Mouse (Mus musculus): Measurements from ENCODE around the gene Cdkal1.

The Cdkal1 gene

DNA sequence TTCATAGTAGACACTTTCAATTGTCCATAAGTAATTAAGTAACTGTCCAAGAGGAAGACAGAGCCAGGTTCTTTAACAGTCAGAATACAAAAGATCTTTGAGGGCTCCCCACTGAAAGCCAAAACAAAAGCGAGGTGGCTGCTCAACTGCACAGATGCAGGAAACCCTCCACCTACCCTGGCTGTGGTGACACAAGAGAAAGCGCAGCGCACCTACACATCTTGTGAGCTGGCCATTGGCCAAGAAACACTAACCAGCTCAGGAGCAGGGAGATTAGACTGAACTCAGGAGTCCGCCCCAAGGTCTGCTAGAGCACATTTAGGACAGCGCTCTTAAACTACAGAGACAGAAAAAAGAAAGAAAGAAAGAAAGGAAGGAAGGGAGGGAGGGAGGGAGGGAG, 226.9 kb downstream of the Cdkal1 start:
- no peak for DNase-seq (ENCODE audit: low read depth, low spot score)

DNA sequence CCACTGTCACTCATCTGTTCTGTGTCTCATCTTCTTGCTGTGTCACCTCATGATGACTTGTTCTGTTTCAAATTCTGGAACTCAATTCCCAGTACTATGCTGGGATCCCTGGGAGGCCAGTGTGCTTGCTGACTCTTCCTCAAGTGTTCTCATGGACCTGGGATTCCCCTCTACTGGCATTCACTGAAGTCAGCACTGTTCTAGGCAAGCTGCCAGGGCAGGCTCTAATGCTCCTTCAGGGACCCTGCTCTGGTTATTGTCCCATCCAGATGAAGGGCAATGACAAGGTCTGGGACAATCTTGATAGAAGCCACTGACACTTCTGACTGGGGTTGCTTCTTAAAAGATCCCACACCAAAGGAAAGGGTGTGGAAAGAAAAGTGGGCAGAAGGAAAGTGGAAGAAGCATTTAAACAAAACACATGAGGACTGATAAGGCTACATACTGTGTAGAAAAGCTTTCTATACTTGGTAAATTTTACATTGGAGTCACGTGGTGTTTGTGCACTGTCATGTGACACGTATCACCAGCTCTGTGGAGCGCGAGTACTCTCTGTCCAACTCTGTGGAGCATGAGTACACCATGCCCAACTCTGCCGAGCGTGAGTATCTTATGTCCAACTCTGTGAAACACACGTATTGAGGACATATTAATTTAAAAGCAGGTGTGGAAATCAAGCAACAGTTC, 227.9 kb downstream of the Cdkal1 start:
- no peak for DNase-seq (ENCODE audit: low read depth, low spot score)

- DNase-seq (ENCODE audit: low read depth, low spot score), result no peak
Observed at GRCm38 (mm10) chr13:29624929-29625328, 230.5 kb downstream of the Cdkal1 start.

- DNase-seq (ENCODE audit: low read depth, low spot score), result no peak
Observed at GRCm38 (mm10) chr13:29623636-29624239, 231.7 kb downstream of the Cdkal1 start.

- DNase-seq (ENCODE audit: low read depth, low spot score), result no peak
Observed at GRCm38 (mm10) chr13:29621881-29622280, 233.6 kb downstream of the Cdkal1 start.

- no peak for DNase-seq (ENCODE audit: low read depth, low spot score)
Observed at GRCm38 (mm10) chr13:29621363-29621762, 234.1 kb downstream of the Cdkal1 start.

GRCm38 (mm10) chr13:29620826-29621225, 234.6 kb downstream of the Cdkal1 start:
- no peak for DNase-seq (ENCODE audit: low read depth, low spot score)

DNA sequence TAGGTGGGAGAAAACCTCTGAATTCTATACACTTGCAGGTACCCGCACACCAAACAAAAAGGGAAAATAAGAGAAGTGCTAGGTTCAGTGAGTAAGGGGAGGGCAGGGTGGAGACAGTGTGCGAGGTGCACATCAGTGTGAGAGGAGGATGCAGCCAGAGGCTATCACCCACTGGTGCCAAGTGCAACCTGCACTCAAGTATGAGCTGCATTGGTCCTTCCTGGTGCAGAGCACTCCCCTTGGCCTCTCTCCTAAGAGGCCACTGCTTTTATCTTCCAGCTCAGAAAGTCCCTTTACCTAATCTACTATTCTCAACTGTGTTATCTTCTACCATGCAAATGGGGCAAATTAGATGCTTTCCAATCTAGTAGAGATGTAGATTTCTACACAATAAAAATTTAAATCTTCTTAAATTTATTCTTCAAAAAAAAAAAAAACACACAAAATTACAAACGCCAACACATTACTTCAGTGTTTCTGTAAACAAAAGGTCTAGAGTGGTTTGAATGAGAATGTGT, 238.8 kb downstream of the Cdkal1 start:
- no peak for DNase-seq (ENCODE audit: low read depth, low spot score)

DNA sequence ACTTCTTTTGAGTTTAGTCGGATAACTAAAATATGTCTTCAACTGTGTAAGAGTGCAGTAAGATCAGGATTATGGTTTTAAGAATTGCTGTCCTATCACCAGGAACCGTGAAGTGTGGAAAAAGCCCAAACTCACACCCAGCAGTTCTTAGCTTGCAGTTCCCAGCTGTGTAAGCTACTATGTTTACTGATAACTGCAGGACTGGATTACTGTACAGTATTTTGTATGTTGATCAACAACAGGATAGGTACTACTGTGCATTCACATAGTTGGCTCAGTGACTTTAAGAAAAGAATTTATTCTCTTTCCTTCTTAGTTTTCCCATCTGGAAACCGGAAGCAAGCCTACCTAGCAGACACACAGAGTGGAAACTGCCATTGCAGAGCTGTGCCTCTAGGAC, 239.5 kb downstream of the Cdkal1 start:
- DNase-seq (ENCODE audit: low read depth, low spot score), result no peak

DNA sequence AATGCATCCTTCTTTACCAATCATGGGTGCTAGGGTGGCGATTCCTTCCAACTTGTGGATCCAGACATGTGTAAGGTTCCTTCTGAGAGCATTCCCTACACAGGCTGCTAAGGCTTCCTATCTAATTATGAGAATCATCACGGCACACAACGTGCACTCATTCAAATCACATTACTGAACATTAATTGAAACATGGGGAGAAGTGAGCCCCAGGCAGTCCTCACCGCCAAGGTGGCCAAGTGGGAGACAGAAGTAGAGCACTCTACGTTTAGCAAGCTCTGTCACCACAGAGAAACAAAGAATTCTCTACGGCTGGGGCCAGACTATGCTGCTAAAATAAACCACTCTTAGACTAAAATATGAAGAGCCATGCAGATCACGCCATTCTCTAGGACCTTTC, 240.4 kb downstream of the Cdkal1 start:
- no peak for DNase-seq (ENCODE audit: low read depth, low spot score)

- no peak for DNase-seq (ENCODE audit: low read depth, low spot score)
Observed at GRCm38 (mm10) chr13:29610051-29610931, 245.2 kb downstream of the Cdkal1 start.

- DNase-seq (ENCODE audit: low read depth, low spot score), result no peak
Observed at GRCm38 (mm10) chr13:29609441-29609840, 246.0 kb downstream of the Cdkal1 start.

DNA sequence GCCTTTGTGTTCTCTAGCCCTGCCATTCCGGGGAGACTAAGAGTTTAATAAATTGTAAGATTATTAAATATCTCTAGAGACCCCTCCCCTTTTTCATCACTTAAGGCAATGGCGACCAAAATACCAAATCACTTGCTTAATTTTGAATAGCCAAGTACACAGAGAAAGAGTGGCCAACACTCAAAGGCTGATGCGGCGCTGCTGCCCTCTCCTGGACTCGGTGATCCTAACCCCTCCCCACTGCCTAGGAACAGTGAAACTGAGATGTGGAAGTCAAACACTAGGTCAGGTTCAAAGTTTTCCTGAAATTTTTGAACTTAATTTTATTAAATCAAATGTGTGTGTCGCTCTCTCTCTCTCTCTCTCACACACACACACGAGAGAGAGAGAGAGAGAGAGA, 251.2 kb downstream of the Cdkal1 start:
- no peak for DNase-seq (ENCODE audit: low read depth, low spot score)

GRCm38 (mm10) chr13:29603597-29603996, 251.9 kb downstream of the Cdkal1 start:
- DNase-seq (ENCODE audit: low read depth, low spot score), result no peak

DNA sequence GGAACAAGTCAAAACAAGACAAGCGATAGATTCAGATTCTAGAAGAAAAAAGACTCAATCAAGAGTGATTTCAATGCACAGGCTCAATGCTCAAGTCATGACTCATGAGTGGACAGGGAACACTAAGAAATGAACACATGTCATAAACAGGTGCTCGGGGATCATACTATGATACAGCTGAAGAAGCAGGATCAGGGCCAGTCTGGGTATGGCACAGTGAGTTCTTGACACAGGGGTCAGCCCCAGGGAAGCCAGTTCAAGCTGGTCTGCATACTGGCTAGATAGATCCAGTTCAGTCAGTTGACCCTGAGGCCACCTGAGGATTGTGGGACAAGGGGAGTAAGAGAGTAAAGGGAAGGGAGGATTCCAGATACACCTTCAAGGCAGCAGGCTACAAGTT, 254.4 kb downstream of the Cdkal1 start:
- DNase-seq (ENCODE audit: low read depth, low spot score), result no peak

DNA sequence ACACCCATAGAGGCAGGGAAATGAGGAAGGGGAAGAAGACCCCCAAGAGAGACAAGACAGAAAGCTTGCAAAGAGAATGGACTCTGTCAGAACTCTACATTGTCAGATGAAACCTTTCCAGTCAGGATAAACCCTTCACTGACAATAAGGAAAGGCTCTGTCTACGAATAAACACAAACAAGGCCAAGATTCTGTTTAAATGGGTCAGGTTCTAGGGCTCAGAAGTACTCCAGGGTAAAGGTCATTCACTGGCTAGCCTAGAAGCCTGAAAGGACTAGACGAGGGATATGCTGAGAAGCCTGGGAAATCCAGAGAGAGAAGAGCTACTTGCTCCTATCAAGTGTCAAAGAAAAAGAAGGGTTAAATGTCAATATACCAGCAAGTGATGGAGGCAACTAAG, 255.8 kb downstream of the Cdkal1 start:
- no peak for DNase-seq (ENCODE audit: low read depth, low spot score)

GRCm38 (mm10) chr13:29596735-29597134, 258.7 kb downstream of the Cdkal1 start:
- no peak for DNase-seq (ENCODE audit: low read depth, low spot score)

DNA sequence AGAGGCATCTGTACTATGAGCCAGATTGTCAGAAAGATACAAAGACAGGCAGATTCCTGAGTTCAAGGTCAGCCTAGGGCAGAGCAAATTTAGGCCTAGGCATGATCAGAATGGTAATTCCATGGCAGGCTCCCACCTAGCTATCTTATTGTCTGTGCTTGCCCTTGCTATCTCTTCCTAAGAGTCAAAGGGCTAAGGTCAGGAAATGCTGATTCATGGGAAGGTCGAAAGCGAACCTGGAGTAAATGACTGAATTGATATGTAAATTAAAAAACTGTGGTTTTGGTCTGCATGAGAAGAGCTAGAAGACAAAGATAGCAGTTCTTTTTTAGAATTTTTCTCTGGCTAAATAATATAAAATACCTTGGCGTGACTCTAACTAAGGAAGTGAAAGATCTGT, 262.4 kb downstream of the Cdkal1 start:
- no peak for DNase-seq (ENCODE audit: low read depth, low spot score)

- no peak for DNase-seq (ENCODE audit: low read depth, low spot score)
Observed at GRCm38 (mm10) chr13:29590685-29591084, 264.8 kb downstream of the Cdkal1 start.

- DNase-seq (ENCODE audit: low read depth, low spot score), result no peak
Observed at GRCm38 (mm10) chr13:29590164-29590563, 265.3 kb downstream of the Cdkal1 start.

GRCm38 (mm10) chr13:29588693-29589092, 266.8 kb downstream of the Cdkal1 start:
- no peak for DNase-seq (ENCODE audit: low read depth, low spot score)
